Mouse (Mus musculus) cerebellum, adult 2 months (tissue): ENCODE results near the gene Acadsb.

Experiments used
- CTCF ChIP-seq: fragments of 200-500 bp; IDR thresholded peaks from 2 replicates; pipeline ENCODE4 v1.5.1; 2011; ENCODE audit warnings: low read depth, mild to moderate bottlenecking, control low read depth, low read length, moderate library complexity, borderline replicate concordance; ENCODE audit not compliant: insufficient read depth
- POLR2A ChIP-seq: fragments of 200-500 bp; IDR thresholded peaks from 2 replicates; pipeline ENCODE4 v1.6.1; 2011; ENCODE audit warnings: low read length, control low read depth, borderline replicate concordance; ENCODE audit not compliant: insufficient read depth

DNA sequence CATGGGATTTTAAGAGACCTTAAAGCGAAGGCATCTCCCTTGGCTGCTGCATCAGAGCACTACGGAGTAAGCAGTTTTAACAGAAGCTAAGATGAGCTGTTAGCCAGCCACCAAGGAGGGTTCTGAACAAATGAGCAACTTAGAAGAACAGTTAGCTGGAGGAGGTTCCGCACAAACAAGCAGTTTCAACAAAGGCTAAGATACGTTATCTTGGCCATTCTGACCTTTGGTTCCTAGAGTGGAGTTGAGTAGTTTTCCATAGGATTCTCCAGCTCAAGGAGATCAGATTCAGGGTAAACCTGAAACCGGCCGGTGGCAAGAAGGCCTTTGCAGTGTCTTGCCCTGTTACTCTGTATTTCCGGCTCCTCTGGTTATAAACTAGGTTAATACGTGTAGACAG lies 46.3 kb upstream of the Acadsb start:
- TF ChIP-seq POLR2A (no peak), CTCF (no peak)
